Mouse (Mus musculus) forebrain, embryonic 11.5 days (tissue): ENCODE results near the gene Calb2. TPM values are rescaled to one million over a fixed set of nuclear protein-coding genes. Genes with fewer than 3 reads are reported as not detected.

Experiments
- ATAC-seq: fragments of 200-750 bp; cut with Nextera tagmentation; replicated peaks from 2 replicates; pipeline ENCODE4 v1.8.0; 2017; ENCODE audit warnings: moderate TSS enrichment; ENCODE audit not compliant: low FRiP score
- DNase-seq: peaks from one replicate; pipeline ENCODE4 v3.0.0-alpha.2; 2017; ENCODE audit warnings: low spot score
- H3K27ac ChIP-seq: fragments of 300-500 bp; sonication (generic); 2 replicates; pipeline ENCODE4 v1.5.1; 2014; ENCODE audit warnings: low read depth, low read length
- H3K27me3 ChIP-seq: fragments of 300-500 bp; sonication (generic); 2 replicates; pipeline ENCODE4 v1.6.1; 2014; ENCODE audit warnings: mild to moderate bottlenecking, low read length, mixed read lengths; ENCODE audit not compliant: control insufficient read depth, insufficient read depth
- H3K36me3 ChIP-seq: fragments of 300-500 bp; sonication (generic); 2 replicates; pipeline ENCODE4 v1.6.1; 2014; ENCODE audit warnings: mild to moderate bottlenecking, low read length, moderate library complexity, mixed read lengths; ENCODE audit not compliant: control insufficient read depth, insufficient read depth
- H3K4me1 ChIP-seq: fragments of 300-500 bp; sonication (generic); replicated peaks from 2 replicates; pipeline ENCODE4 v1.6.1; 2014; ENCODE audit warnings: low read length, mixed read lengths; ENCODE audit not compliant: control insufficient read depth, insufficient read depth
- H3K4me2 ChIP-seq: fragments of 300-500 bp; sonication (generic); 2 replicates; pipeline ENCODE4 v1.6.1; 2014; ENCODE audit warnings: low read depth, mild to moderate bottlenecking, low read length, moderate library complexity, mixed read lengths; ENCODE audit not compliant: severe bottlenecking
- H3K4me3 ChIP-seq: fragments of 300-500 bp; sonication (generic); 2 replicates; pipeline ENCODE4 v1.5.1; 2014; ENCODE audit warnings: low read depth, low read length
- H3K9ac ChIP-seq: fragments of 300-500 bp; sonication (generic); 2 replicates; pipeline ENCODE4 v1.6.1; 2014; ENCODE audit warnings: low read length
- H3K9me3 ChIP-seq: fragments of 300-500 bp; sonication (generic); 2 replicates; pipeline ENCODE4 v1.6.1; 2016; ENCODE audit warnings: low read length, mixed read lengths; ENCODE audit not compliant: control insufficient read depth
- WGBS: fragments of 180-500 bp; shearing (Covaris S2); extraction: QIAGEN DNeasy Blood & Tissue Kit; methylation state at CpG from one replicate; pipeline ENCODE4 v1.1.7; 2014; 5-methylcytosine and 5-hydroxymethylcytosine counted together
- polyA plus RNA-seq: library from polyadenylated mRNA; unstranded; fragments of >200 nt; fragmentation: Nextera tagmentation; extraction: Ambion mirVana; gene quantifications from 2 replicates; pipeline ENCODE4 v1.2.1, GENCODE M21; 2014

The Calb2 gene
- 29.0 and 29.4 TPM in 2 replicates for polyA plus RNA-seq

- 1% methylated on average over 33 of the region's 33 CpGs for WGBS
- ATAC-seq (peak; percentile 92), DNase-seq (peak; percentile 90)
- Histone ChIP-seq H3K9ac (peak within 1 kb of the TSS; percentile 39), H3K4me2 (peak within 1 kb of the TSS; percentile 51), H3K4me3 (peak within 1 kb of the TSS; percentile 20; the same call in 1 of the 2 replicates), H3K27me3 (peaks cover 8% of the 10 kb centered on the region), H3K36me3 (no peaks in the 10 kb centered on the region), H3K9me3 (no peaks in the 10 kb centered on the region), H3K27ac (no peak within 1 kb of the TSS), H3K4me1 (0 out of 2 replicates have a peak, but pooled peaks cover 5% of the 10 kb centered on the region)
Measured at GRCm38 (mm10) chr8:110168046-110168445, at the start of gene Calb2. Gene Calb2, minus strand, starts transcription at chr8:110168210.

- Histone ChIP-seq H3K4me1 (no peaks in the 10 kb centered on the region), H3K4me2 (peak overlapping the region; percentile 68), H3K36me3 (peaks cover 7% of the 10 kb centered on the region; the same call in 1 of the 2 replicates), H3K9me3 (no peaks in the 10 kb centered on the region), H3K9ac (peak overlapping the region; percentile 58), H3K27me3 (no peaks in the 10 kb centered on the region), H3K4me3 (peak overlapping the region; percentile 46), H3K27ac (no peak overlapping the region)
- WGBS, result under 1% methylated on average over 43 of the region's 43 CpGs
- peak; percentile 100 for ATAC-seq
- peak; percentile 100 for DNase-seq
Measured at GRCm38 (mm10) chr8:110217681-110218131, 49.7 kb upstream of the Calb2 start.

- ATAC-seq, result peak; percentile 35
- DNase-seq, result no peak
- Histone ChIP-seq H3K27me3 (no peaks in the 10 kb centered on the region), H3K9ac (no peak overlapping the region), H3K4me3 (peak overlapping the region; percentile 46; the same call in 1 of the 2 replicates), H3K4me1 (no peaks in the 10 kb centered on the region), H3K36me3 (peaks cover 7% of the 10 kb centered on the region; the same call in 1 of the 2 replicates), H3K27ac (no peak overlapping the region), H3K4me2 (peak overlapping the region; percentile 68), H3K9me3 (no peaks in the 10 kb centered on the region)
- whole genome bisulfite sequencing, result 34% methylated on average over 5 of the region's 5 CpGs
Measured at GRCm38 (mm10) chr8:110217198-110217597, 49.2 kb upstream of the Calb2 start.

- Histone ChIP-seq H3K9me3 (no peaks in the 10 kb centered on the region), H3K9ac (no peak overlapping the region), H3K4me1 (no peaks in the 10 kb centered on the region), H3K4me2 (no peak overlapping the region), H3K4me3 (no peak overlapping the region), H3K27me3 (no peaks in the 10 kb centered on the region), H3K36me3 (no peaks in the 10 kb centered on the region; the same call in 1 of the 2 replicates), H3K27ac (no peak overlapping the region)
- ATAC-seq, result no peak
- DNase-seq, result no peak
- 88% methylated on average over 5 of the region's 5 CpGs for WGBS
Measured at GRCm38 (mm10) chr8:110216253-110216652, 48.2 kb upstream of the Calb2 start.

GRCm38 (mm10) chr8:110215365-110215764 is 47.4 kb upstream of the Calb2 start, which contains the start of gene Cmtr2:
Gene Cmtr2, plus strand, starts transcription at chr8:110215665.
- Histone ChIP-seq H3K4me3 (no peak within 1 kb of the TSS), H3K4me1 (no peaks in the 10 kb centered on the region), H3K36me3 (no peaks in the 10 kb centered on the region), H3K9me3 (no peaks in the 10 kb centered on the region), H3K4me2 (no peak within 1 kb of the TSS), H3K9ac (no peak within 1 kb of the TSS), H3K27me3 (no peaks in the 10 kb centered on the region), H3K27ac (no peak within 1 kb of the TSS)
- 74% methylated on average over 7 of the region's 7 CpGs for WGBS
- ATAC-seq, result no peak
- peak; percentile 13 for DNase-seq

GRCm38 (mm10) chr8:110201806-110202205 is 33.8 kb upstream of the Calb2 start:
- WGBS, result 33% methylated on average over 11 of the region's 11 CpGs
- Histone ChIP-seq H3K27me3 (no peaks in the 10 kb centered on the region), H3K4me1 (no peaks in the 10 kb centered on the region), H3K27ac (no peak overlapping the region), H3K4me2 (no peak overlapping the region), H3K36me3 (no peaks in the 10 kb centered on the region), H3K9me3 (no peaks in the 10 kb centered on the region), H3K9ac (no peak overlapping the region), H3K4me3 (no peak overlapping the region)
- ATAC-seq (no peak), DNase-seq (peak; percentile 73)

GRCm38 (mm10) chr8:110196678-110197077 is 28.7 kb upstream of the Calb2 start:
- WGBS, result under 1% methylated on average over 5 of the region's 5 CpGs
- Histone ChIP-seq H3K4me3 (no peak overlapping the region), H3K9ac (no peak overlapping the region), H3K4me2 (no peak overlapping the region), H3K36me3 (no peaks in the 10 kb centered on the region), H3K27ac (no peak overlapping the region), H3K27me3 (no peaks in the 10 kb centered on the region), H3K4me1 (no peaks in the 10 kb centered on the region), H3K9me3 (no peaks in the 10 kb centered on the region)
- DNase-seq (peak; percentile 81), ATAC-seq (no peak)

GRCm38 (mm10) chr8:110188961-110189750 is 21.1 kb upstream of the Calb2 start:
- DNase-seq (peak; percentile 25), ATAC-seq (no peak)
- no peaks in the 10 kb centered on the region for H3K4me1 ChIP-seq
- no peaks in the 10 kb centered on the region for H3K9me3 ChIP-seq
- no peak overlapping the region for H3K27ac ChIP-seq
- H3K4me3 ChIP-seq, result no peak overlapping the region
- H3K4me2 ChIP-seq, result no peak overlapping the region
- H3K9ac ChIP-seq, result no peak overlapping the region
- H3K36me3 ChIP-seq, result no peaks in the 10 kb centered on the region
- no peaks in the 10 kb centered on the region for H3K27me3 ChIP-seq
- WGBS, result 24% methylated on average over 8 of the region's 8 CpGs
